Mouse (Mus musculus) lung, adult 18-20 months (tissue): ENCODE results near the gene Atp6v0b.

Experiments
- DNase-seq, 2 experiments: peaks; one replicate each; pipeline ENCODE4 v3.0.0; 2022; ENCODE audit warnings: mixed read lengths in 2 of 2

The Atp6v0b gene

DNA sequence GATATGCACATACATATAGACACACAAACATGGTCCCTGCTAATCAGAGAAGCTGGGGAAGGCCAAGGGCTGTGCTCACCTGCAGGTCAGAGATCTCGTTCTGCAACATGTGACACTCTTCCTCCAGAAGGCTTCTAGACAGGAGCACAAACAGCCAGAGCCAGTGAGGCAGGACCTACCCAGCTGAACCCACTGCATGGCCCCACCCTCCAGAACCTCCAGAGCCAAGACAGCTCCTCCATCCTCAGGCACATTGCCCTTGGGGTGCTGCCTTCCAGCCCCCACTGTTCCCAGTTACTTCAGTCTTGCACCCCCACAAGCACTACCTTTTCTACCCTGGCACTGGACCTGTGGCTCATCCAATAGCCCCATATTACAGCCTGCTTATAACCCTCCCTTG is 16.7 kb downstream of the Atp6v0b start:
- DNase-seq = no peak

DNA sequence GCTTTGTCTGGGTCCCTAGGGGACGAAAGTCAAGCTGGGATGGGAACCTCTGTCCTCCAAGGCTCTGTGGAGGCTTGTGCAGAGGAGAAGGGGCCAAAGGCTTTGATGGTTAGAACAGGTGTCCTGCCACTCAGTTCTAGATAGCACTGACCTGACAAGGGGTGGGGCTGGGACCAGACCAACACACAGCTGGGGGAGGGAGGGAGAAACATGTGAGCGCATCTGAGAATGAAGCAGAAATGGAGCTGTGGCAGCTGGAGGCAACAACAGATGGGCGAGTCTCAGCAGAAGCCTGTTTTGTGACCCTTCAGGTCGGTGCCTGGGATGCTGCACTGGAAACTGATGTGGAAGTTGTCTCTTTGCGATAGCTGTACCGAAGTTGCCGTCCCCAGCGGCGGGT is 17.8 kb downstream of the Atp6v0b start:
- no peak for DNase-seq

DNA sequence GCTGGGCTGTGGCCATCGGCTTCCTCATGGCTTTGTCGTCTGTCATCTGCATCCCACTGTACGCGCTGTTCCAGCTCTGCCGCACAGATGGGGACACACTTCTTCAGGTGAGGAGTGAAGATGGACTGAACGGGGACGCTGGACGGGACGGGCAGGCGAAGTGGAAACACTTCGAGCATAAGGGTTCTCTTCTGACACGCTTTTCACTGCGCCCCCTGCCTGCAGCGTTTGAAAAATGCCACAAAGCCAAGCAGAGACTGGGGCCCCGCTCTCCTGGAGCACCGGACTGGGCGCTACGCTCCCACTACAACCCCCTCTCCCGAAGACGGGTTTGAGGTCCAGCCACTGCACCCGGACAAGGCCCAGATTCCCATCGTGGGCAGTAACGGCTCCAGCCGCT is 19.3 kb downstream of the Atp6v0b start:
- peak; percentile 54 for DNase-seq

DNA sequence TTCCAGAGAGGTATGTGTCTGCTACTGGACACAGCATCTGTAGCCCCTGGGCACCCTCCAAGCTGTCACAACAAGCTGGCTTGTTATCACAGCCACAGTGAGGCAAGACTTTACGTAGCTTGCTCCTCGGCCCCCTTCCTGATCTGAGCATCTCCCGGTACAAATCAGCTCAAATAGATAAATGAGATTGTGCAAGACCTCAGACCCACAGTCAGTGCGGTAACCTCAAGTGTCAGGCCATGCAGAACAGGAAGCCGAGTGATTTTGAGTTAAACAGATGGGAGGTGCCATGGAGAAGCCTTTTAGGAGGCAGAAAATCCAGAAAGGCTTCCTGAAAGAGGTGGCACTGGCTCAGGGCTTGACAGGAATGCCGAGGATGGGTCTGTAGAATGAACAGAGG is 20.1 kb downstream of the Atp6v0b start:
- no peak for DNase-seq

DNA sequence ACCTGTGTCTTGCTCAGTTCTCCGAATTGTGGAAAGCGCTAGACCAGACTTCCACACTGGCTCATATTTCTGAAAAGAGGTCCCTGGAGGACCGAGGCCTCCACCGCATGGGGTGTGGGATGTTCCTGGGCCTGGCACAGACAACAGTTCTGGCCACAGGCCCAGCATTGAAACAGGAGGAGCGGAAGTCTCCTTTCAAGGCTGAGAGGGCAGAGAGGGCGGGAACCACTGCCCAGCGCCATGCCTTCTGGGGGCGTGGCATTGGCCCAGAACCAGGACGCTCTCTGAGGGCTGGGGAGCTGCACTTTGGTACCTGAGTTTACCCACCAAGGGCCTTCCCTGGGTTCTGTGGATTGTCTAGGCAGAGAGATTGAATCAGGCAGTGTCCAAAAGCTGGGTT is 21.1 kb downstream of the Atp6v0b start:
- peak; percentile 86 to 91 for DNase-seq

DNA sequence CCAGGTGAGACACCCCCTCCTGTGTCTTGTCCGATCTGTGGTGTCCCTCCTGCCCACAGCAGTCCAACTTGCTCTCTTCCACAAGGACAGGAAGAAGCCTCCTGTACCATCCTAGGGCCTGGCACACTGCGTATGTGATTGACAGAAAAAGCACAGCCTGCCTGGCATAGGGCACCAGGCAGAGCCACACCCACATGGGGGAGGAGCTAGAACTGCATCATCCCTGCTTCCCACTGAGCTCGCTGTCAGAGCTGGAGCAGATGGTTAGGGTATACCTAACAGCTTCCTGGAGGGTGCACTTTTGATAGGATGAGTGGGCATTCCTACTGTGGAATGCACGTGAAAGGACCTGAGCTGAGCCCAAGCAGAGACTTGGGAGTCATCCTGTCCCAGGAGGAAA is 24.3 kb downstream of the Atp6v0b start:
- DNase-seq = no peak

DNA sequence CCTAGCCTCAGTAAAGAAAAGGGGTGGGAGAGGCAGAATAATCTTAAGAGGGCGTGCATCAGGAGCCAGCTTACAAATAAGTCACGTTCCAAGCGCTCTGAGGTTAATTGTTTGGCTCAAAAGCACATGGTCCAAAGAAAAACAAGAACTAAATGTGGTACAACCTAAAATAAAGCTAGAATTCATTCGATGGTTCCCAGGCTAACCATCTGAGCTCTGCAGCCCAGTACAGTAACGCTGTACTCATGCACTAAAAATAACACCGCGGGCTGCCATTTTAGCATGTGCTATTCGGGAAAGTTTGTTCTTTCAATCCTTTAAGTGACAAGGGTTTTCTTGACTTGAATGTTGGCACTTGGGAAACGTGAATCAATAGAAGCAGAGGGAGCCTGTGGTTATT is 26.6 kb downstream of the Atp6v0b start:
- DNase-seq = no peak

DNA sequence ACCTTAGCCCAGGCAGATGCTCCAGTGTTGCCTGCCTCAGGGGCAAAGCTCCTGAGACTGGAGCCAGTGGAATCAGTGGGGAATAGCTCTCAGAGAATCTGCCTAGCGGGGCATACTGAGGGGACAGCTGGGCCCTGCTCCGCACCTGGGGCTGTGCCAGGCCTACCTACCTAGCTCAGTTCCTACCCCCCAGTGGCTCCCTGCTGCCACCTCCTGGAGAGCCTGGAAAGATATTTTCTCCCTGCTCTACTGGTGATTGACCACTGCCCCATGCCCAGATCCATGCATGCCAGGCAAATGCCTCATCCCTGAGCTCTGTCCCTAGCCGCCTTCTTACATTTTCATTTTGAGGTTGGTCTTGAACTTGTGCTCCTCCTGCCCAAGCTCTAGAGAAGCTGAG is 28.3 kb downstream of the Atp6v0b start:
- peak; percentile 66 to 76 for DNase-seq

DNA sequence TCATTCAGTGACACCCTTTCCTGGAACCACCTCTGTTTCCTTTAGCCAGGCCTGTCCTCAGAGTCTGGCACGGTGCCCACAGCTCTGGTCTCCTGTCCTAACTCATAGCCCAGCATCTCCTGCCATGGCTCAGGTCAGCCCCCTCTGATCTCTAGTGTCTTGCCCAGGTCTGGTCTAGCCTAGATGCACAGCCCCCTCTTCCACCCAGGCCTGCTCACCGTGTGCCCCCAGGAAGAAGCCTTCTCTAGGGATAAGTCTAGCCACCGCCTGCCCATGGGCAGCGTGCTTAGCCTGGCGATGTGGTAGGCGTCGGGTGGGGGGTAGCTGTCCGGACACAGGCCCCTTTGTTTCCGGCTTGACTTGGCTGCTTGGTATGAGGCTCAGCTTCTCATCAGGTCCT is 32.0 kb downstream of the Atp6v0b start:
- no peak for DNase-seq

DNA sequence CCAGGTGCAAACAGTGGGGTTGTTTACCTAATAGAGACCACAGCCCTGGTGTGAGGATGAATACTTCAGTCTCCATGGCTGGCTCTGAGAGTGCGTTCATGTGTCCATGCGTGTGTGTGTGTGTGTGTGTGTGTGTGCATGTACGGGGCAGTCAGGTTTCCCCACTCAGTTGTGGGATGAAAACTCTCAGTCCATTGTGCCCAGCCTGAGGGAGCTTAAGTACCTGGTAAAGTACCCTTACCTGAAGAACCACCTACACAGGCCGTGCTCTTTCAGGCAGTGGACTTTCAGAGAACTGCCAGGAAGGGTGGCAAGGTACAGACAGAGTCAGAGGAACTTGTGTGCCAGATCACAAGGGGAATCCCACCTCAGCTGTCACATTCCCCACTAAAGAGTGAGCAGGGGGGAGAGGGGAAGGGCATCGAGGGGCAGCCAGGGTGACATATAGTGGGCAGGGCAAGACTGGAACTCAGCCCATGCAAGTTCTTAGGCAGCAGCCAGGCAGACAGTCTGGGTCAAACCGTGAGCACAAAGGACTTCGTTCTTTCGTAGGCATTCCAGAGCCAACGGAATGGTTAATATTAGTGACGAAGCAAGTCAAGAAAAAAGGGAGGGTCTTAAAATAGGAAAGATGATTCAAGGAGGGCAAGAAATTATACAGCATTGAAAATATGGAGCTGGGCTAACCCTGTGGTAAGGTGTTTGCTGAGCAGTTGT is 34.8 kb downstream of the Atp6v0b start:
- DNase-seq = peak in 1 of 2 experiments; percentile 54

DNA sequence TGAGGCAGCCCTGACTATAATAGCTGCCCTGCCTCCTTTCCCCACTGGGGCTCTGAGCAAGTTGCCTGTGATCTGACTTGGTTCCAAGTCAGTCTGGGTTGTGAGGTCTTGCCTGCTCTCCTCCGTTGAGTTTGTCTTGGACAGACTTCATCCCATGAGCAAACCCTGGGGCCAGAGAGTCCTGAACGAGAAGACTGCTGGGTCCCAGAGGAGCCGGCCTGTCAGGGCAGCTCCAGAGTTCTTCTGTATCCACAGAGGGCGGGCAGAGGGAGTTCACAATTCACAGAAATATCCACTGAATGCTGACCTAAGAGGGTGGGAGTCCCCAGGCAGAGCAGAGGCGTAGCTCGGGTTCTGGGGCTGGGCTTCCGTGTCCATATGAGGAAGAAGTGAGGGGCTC is 36.3 kb downstream of the Atp6v0b start:
- DNase-seq = no peak

DNA sequence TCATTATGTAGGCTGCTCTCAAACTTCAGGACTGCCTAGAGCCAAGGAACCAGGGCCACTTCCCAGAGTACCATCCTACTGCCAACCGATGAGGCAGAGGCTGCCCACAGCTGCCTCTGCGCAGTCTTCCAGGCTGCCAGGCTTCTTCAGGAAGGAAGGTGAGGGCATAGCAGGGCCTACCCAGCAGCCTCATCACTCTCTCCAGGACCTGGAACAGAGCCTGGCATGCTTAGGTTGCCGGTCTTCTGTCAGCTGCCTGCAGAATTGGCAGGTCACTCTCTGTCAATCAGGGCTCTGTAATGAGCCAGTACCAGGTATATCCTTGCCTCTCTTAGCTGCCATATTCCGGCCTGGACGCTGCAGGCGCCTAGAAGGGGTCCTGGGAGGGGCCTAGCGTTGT is 37.0 kb downstream of the Atp6v0b start:
- DNase-seq = no peak

DNA sequence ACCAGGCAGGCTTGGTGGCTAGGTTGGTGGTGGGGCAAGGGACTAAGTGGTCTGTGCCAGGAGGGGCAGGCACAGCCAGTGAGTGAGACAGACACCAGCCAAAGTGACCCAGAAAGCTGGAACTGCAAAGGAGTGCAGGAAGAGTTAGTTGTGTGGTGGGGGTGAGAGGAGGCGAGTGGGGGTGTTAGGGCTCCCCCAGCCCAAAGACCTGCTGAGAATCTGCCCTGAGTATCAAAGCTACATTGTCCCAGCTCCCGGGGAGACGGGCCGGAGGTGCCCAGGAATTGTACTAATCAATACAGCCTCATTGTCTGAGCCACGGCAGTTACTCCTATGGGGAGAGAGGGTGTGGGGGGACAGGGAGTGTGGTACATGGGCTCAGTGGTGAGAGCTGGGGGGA is 37.6 kb downstream of the Atp6v0b start:
- no peak for DNase-seq

DNA sequence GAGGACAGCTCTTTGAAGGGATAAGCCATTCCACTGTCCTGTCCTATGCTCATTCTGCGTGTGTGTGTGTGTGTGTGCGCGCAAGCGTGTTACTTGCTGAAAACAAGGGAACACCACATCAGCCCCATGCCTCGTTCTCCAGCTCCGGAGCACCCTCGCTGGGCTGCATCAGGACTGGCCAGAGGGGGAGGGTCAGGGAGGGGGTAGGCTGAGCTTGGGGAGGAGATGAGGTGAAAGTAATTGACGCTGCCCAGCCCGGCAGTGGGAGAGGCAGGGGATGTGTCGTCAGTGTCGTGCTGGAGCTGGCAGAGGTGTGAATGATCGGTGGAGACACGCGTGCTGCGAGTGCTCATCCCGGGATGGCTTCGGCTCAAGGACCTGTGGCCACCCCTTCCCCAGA is 38.1 kb downstream of the Atp6v0b start:
- DNase-seq = no peak

DNA sequence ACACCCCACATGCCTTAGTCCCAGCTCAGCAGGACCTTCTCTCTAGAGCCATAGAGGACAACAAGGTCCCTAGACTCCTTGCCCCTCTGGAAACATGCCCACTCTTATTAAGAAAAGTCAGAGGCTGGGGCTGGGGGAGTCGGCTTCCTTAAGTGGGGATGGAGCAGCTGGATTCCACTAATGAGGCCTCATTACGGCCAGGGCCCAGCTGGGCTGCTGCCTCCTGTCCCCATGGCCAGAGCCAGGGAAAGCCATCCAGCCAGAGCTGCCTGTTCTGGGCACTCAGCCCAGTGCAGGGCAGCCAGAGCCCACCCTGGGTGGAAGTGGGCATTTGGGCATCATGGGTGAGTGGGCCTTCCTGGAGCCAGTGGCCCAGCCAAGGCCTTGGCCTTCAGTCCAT is 40.1 kb downstream of the Atp6v0b start:
- DNase-seq = no peak

DNA sequence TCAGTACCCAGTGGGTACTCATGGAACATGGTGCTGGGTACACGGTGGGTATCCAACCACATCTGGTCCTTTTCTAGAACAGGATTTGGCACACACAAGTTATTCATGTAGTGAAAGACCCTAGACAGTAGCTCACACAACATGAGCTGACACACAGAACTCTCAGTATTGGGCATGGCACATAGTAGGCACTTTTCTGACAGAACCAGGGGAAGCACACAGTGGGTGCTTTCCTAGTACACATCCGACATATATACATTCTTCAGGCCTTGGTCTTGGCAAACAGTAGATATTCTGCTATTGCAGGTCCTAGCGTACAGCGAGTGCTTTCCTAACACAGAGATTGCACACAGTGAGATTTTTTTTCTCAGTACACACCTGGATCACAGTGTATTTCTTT is 40.9 kb downstream of the Atp6v0b start:
- DNase-seq = no peak

DNA sequence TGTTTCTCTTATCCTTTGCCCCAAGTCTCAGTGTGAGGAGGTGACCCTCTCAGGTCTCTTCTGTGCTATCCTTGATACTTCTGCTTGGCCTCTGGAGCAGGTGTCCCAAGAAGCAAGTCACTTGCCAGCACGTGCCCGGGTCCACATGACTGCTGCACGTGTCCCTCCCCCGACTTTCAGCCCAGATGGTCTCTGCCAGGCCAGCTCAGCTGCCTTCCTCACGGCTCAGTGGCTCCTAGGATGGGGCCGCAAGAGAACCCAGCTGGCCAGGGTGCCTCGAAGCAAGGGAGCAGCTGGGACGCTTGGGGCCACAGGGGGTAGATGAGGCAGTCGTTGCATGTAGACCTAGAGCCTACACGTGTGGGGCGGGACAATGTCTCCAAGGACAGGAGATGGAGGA is 41.8 kb downstream of the Atp6v0b start:
- no peak for DNase-seq

DNA sequence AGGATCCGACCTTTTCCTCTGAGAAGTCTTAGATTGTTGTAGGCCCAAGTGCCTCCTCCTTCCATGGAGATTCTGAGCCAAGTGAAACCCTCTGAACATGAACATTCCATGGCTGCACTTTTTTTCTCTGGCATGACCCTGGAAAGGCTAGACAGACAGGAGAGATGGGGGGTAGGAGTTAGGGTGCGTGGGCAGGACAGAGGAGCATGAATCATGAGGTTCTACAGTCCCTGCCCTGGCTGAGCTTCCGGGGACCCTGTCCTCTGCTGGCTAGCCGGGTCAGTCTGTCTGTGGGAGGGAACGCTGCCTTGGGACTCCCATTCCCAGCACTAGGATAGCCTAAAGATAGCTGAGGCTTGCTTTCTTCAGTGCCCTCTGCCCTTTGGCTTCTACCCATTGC is 42.7 kb downstream of the Atp6v0b start:
- no peak for DNase-seq

DNA sequence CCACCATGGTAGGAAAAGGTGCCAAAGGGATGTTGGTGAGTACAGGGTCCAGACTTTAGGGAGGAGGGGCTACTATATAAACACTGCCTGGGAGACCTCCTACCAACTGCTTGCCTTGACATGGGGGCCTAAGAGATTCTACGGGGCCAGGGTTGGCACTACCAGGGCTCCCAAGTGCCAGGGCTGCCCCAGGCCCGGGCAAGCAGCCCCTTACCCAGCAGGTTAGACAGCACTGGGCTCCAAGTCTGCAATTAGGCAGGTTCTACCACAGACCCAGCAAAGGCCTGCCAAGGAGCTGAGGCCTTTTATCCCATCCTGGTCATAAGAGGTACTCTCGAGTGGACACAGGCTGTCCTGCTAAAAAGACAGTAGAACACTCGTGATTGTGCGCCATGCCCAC is 44.0 kb downstream of the Atp6v0b start:
- DNase-seq = no peak

DNA sequence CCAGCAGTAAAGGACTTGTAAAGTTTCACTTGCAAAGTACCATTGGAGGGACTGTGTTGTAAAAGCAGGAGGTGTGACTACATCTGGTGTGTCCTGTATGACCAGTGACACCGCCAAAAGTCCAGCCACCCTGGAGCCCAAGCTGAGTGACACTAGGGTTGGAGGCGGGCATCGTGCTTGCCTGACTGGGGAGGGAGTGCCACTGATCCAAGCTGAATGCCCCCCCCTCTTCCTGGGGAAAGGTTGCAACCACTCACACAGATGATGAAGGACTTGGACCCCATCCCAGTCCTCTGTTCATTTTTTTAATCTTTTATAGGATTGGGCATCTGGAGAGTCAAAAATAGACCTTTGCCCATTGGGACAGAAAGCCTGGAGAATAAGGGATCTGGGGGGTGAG is 45.6 kb downstream of the Atp6v0b start:
- no peak for DNase-seq

DNA sequence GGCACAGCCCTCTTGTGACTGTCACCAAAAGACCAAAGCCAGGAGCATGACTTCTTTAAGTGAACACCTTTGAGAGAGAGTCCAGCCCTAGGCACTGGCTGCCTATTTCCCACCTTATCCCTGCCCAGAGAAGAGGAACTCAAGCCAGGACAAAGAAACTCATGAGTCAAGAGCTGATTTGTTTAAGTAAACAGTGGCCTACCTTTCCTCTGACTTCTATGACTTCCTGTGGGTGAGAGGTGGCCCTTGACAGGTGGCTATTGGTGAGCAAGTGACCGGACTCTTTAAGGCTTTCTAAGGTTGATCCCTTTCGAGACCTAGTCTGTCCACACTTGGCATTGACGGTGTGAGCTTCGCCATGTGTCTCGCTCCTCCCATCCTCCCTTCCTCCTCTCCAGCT is 46.3 kb downstream of the Atp6v0b start:
- DNase-seq = peak; percentile 44 to 75

DNA sequence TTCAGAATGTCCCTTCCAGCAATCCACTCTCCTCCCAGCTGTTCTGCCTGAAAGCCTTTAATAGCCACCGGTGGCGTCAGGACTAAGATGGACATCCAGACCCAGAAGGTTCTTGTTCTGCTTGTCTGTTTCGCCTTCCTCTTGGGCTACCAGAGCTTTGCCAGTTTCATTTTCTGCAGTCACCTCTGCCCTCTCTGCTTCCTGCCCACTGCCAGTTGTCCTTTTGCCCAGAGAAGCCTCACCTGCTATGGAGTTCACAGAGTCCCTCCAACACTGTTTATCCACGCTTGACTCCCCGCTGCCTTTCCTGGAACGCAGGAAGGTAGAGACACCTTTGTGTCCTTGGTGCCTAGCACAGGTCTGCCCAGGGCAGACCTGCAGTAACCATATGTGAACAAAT is 47.8 kb downstream of the Atp6v0b start:
- DNase-seq = no peak

DNA sequence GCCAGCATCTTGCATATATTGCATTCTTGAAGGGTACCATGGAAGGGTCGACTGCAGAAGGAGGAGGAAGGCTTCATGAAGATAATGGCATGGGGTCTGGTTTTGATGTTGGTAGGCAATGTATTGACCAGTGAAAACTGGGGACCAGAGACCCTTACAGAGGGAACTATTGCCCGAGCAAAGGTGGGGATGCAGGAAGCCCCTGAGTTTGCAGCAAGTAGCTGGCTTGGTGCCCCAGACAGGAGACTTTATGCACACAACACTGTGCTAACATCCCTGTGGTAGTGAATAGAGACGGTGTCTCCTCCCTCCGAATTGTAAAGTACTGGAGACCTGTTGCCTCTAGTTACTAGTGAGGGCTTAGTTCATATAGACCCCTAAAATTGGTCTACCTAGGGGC is 49.9 kb downstream of the Atp6v0b start:
- no peak for DNase-seq

DNA sequence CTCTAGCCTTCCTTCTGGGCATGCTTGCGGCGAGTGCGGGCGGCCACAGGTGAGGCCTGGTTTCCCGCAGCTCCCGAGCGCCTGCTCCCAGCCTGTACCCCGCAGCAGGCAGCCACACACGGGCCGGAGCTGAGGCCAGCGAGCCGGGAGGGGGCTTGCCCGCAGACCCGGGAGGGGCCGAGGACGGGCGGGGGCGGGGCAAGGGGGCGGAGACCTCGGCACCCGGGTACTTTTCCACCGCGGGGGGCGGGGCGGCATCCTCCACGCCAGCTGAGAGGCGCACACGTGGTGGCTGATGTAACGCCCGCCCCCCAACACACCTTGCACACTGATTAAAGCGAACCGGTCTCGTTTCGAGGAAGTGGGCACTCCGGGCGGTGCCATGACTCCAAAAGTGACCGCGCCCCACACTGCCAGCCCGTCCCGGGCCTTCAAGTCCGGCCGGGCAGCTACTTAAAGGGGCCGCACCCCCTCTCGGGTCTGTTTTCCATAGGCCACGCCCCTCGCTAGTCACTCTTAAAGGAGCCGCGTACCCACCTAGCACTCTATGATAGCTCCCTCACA is 50.8 kb downstream of the Atp6v0b start:
- DNase-seq = peak; percentile 94 to 96

DNA sequence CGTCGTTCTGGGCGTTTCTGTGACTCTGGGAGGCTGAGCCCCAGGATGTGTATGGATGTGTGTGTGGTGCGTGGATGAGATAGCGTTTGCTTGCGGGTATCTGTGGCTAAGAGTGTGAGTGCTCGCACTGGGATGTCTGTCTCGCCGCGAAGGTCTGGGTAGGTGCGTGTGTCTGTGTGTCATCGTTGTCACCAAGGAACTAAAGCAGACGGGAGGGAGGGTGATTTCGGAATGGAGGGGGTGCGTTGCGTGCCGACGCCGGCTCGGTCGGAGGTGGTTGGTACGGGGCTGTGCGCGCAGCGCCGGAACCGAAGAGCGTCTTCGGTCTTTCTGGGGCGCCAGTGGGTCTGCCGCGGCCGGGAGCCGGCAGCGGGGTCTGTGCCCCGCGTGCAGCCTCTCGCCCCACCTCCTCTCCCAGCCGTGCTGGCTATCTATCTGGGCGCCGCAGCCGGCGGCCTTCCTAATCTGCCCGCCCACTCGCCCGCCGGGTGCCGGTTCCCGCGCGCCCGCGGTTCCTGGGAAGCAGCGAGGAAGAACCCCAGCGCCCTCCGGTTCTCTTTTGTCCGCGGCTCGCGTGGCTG is 51.5 kb downstream of the Atp6v0b start:
- peak in 1 of 2 experiments; percentile 29 for DNase-seq
